Mouse (Mus musculus): ENCODE measurements around the gene Kctd19. TPM values are rescaled to one million over a fixed set of nuclear protein-coding genes. Genes with fewer than 3 reads are reported as not detected.

Gene Kctd19
- polyA plus RNA-seq, 1 experiment from 2014 or later: not detected

- Histone ChIP-seq H3K9ac (no peak overlapping the region), H3K4me2 (replicated peaks) (no peak overlapping the region), H3K27me3 (replicated peaks) (no peaks in the 10 kb centered on the region), H3K27ac (0 out of 2 replicates have a peak overlapping the region, but pooled peaks have one; percentile 54), H3K36me3 (peaks cover 14% of the 10 kb centered on the region; the same call in 1 of the 2 replicates), H3K4me1 (replicated peaks) (peaks cover 29% of the 10 kb centered on the region), H3K4me3 (replicated peaks) (no peak overlapping the region), H3K9me3 (no peaks in the 10 kb centered on the region)
- 57% methylated on average over 6 of the region's 6 CpGs for WGBS
- peak; percentile 50 for ATAC-seq
Measured at GRCm38 (mm10) chr8:105339886-105340635, 73.2 kb downstream of the Kctd19 start.

GRCm38 (mm10) chr8:105338992-105339391 lies 74.3 kb downstream of the Kctd19 start:
- Histone ChIP-seq H3K36me3 (peaks cover 23% of the 10 kb centered on the region), H3K9me3 (no peaks in the 10 kb centered on the region), H3K27ac (no peak overlapping the region), H3K4me3 (replicated peaks) (no peak overlapping the region), H3K4me1 (replicated peaks) (peaks cover 20% of the 10 kb centered on the region), H3K9ac (no peak overlapping the region), H3K27me3 (replicated peaks) (no peaks in the 10 kb centered on the region), H3K4me2 (replicated peaks) (no peak overlapping the region)
- ATAC-seq: no peak
- WGBS: 36% methylated on average over 4 of the region's 4 CpGs

- no peaks in the 10 kb centered on the region for H3K9me3 ChIP-seq
- WGBS: 64% methylated on average over 32 of the region's 32 CpGs
- H3K9ac ChIP-seq: no peak overlapping the region
- H3K36me3 ChIP-seq: peaks cover 32% of the 10 kb centered on the region
- H3K27ac ChIP-seq: no peak overlapping the region
- H3K4me1 ChIP-seq (replicated peaks): peaks cover 25% of the 10 kb centered on the region
- no peak overlapping the region for H3K4me3 ChIP-seq (replicated peaks)
- H3K27me3 ChIP-seq (replicated peaks): no peaks in the 10 kb centered on the region
- no peak overlapping the region for H3K4me2 ChIP-seq (replicated peaks)
- ATAC-seq: no peak
Measured at GRCm38 (mm10) chr8:105336373-105337130, 76.8 kb downstream of the Kctd19 start.

Other genes starting within 250 kb of the Kctd19 start
- gene Cbfb, start 242.8 kb downstream of the Kctd19 start, polyA plus RNA-seq (2015; fragmentation: Nextera tagmentation; extraction: Ambion mirVana): 38.8 and 47.1 TPM in 2 replicates
- 20.6 and 21.8 TPM in 2 replicates for gene D230025D16Rik, start 188.4 kb downstream of the Kctd19 start, polyA plus RNA-seq (2015; fragmentation: Nextera tagmentation; extraction: Ambion mirVana)
- gene B3gnt9, start 158.3 kb downstream of the Kctd19 start, polyA plus RNA-seq (2015; fragmentation: Nextera tagmentation; extraction: Ambion mirVana): 18.8 and 19.5 TPM in 2 replicates
- 36.7 and 39.2 TPM in 2 replicates for gene Tradd, start 148.9 kb downstream of the Kctd19 start, polyA plus RNA-seq (2015; fragmentation: Nextera tagmentation; extraction: Ambion mirVana)
- 4.4 and 5.0 TPM in 2 replicates for gene Fbxl8, start 148.9 kb downstream of the Kctd19 start, polyA plus RNA-seq (2015; fragmentation: Nextera tagmentation; extraction: Ambion mirVana)
- 0.10 and 0.11 TPM in 2 replicates for gene Hsf4, start 143.7 kb downstream of the Kctd19 start, polyA plus RNA-seq (2015; fragmentation: Nextera tagmentation; extraction: Ambion mirVana)
- gene Nol3, start 137.4 kb downstream of the Kctd19 start, polyA plus RNA-seq (2015; fragmentation: Nextera tagmentation; extraction: Ambion mirVana): 1.0 and 1.2 TPM in 2 replicates
- 8.3 and 8.6 TPM in 2 replicates for gene 4931428F04Rik, start 123.6 kb downstream of the Kctd19 start, polyA plus RNA-seq (2015; fragmentation: Nextera tagmentation; extraction: Ambion mirVana)
- 8.0 and 8.7 TPM in 2 replicates for gene Exoc3l, start 117.4 kb downstream of the Kctd19 start, polyA plus RNA-seq (2015; fragmentation: Nextera tagmentation; extraction: Ambion mirVana)
- gene E2f4, start 115.8 kb downstream of the Kctd19 start, polyA plus RNA-seq (2015; fragmentation: Nextera tagmentation; extraction: Ambion mirVana): 84.9 and 90.4 TPM in 2 replicates
- 18.3 and 21.2 TPM in 2 replicates for gene Elmo3, start 107.9 kb downstream of the Kctd19 start, polyA plus RNA-seq (2015; fragmentation: Nextera tagmentation; extraction: Ambion mirVana)
- 1.3 and 2.3 TPM in 2 replicates for gene Lrrc29, start 87.2 kb downstream of the Kctd19 start, polyA plus RNA-seq (2015; fragmentation: Nextera tagmentation; extraction: Ambion mirVana)
- 128 and 151 TPM in 2 replicates for gene Tmem208, start 87.1 kb downstream of the Kctd19 start, polyA plus RNA-seq (2015; fragmentation: Nextera tagmentation; extraction: Ambion mirVana)
- gene Fhod1, start 65.5 kb downstream of the Kctd19 start, polyA plus RNA-seq (2015; fragmentation: Nextera tagmentation; extraction: Ambion mirVana): 1.3 and 1.9 TPM in 2 replicates
- gene Slc9a5, start 64.7 kb downstream of the Kctd19 start, polyA plus RNA-seq (2015; fragmentation: Nextera tagmentation; extraction: Ambion mirVana): 1.4 and 1.7 TPM in 2 replicates
- gene Plekhg4, start 40.2 kb downstream of the Kctd19 start, polyA plus RNA-seq (2015; fragmentation: Nextera tagmentation; extraction: Ambion mirVana): 0.10 and 0.27 TPM in 2 replicates
- gene Lrrc36, start 69 bp upstream of the Kctd19 start, polyA plus RNA-seq (2015; fragmentation: Nextera tagmentation; extraction: Ambion mirVana): 0.24 and 0.26 TPM in 2 replicates
- 38.1 and 39.3 TPM in 2 replicates for gene Tppp3, start 58.0 kb upstream of the Kctd19 start, polyA plus RNA-seq (2015; fragmentation: Nextera tagmentation; extraction: Ambion mirVana)
- 20.1 and 22.6 TPM in 2 replicates for gene Zdhhc1, start 83.4 kb upstream of the Kctd19 start, polyA plus RNA-seq (2015; fragmentation: Nextera tagmentation; extraction: Ambion mirVana)
- 2.7 and 3.0 TPM in 2 replicates for gene Hsd11b2, start 105.3 kb upstream of the Kctd19 start, polyA plus RNA-seq (2015; fragmentation: Nextera tagmentation; extraction: Ambion mirVana)
- 78.2 and 89.4 TPM in 2 replicates for gene Atp6v0d1, start 152.5 kb upstream of the Kctd19 start, polyA plus RNA-seq (2015; fragmentation: Nextera tagmentation; extraction: Ambion mirVana)
- 18.4 and 18.5 TPM in 2 replicates for gene Ripor1, start 191.8 kb upstream of the Kctd19 start, polyA plus RNA-seq (2015; fragmentation: Nextera tagmentation; extraction: Ambion mirVana)
- 96.4 and 106 TPM in 2 replicates for gene Ctcf, start 223.1 kb upstream of the Kctd19 start, polyA plus RNA-seq (2015; fragmentation: Nextera tagmentation; extraction: Ambion mirVana)
- 0.57 and 0.88 TPM in 2 replicates for gene Agrp, start 223.9 kb upstream of the Kctd19 start, polyA plus RNA-seq (2015; fragmentation: Nextera tagmentation; extraction: Ambion mirVana)